Mouse (Mus musculus): ENCODE results near the gene Crybg1. TPM values are rescaled to one million over a fixed set of nuclear protein-coding genes. Genes with fewer than 3 reads are reported as not detected.
"Not testable (repeated sequence)": the region's sequence is repeated elsewhere in the genome, so short reads cannot be mapped to it uniquely, and the experiment has no call there.

The Crybg1 gene
- total and polyA plus RNA-seq, 2 experiments from 2014 or later, result 0.10 to 0.16 TPM

DNA sequence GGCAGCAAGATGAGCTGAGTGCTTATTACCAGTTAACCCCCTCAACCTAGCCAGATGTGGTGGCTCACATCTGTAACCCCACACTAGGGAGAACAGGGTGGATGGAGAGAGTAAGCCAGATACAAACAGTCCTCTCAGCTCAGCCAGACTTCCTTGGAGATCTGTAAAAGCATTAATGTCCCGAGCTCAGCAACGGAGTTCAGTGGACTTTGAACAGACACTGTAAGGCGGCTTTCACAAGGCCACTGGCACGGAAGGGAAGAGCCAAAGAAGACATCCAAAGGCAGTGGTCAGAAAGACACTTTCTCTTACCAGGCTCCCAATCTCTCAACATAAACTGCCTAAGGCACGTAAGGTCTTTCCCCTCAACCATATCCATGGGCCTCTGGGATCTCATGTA is 165.4 kb downstream of the Crybg1 start:
- no peak for TF ChIP-seq CTCF (IDR thresholded peaks at IDR 0.05; ENCODE audit: low read depth)
- Histone ChIP-seq H3K27ac (no peak overlapping the region), H3K27me3 (ENCODE audit: insufficient read depth, low read length) (no peaks in the 10 kb centered on the region), H3K36me3 (ENCODE audit: insufficient read depth, low read length) (no peaks in the 10 kb centered on the region), H3K4me2 (ENCODE audit: low read depth, low read length) (no peak overlapping the region), H3K9ac (replicated peaks; ENCODE audit: low read length) (no peak overlapping the region), H3K9me3 (ENCODE audit: low read length) (no peaks in the 10 kb centered on the region), H3K4me3 (ENCODE audit: low read length) (no peak overlapping the region), H3K4me1 (ENCODE audit: insufficient read depth, low read length) (no peaks in the 10 kb centered on the region)
- no peak for DNase-seq (ENCODE audit: low spot score)
- 87% methylated on average over 5 of the region's 5 CpGs for WGBS
- no peak for ATAC-seq

DNA sequence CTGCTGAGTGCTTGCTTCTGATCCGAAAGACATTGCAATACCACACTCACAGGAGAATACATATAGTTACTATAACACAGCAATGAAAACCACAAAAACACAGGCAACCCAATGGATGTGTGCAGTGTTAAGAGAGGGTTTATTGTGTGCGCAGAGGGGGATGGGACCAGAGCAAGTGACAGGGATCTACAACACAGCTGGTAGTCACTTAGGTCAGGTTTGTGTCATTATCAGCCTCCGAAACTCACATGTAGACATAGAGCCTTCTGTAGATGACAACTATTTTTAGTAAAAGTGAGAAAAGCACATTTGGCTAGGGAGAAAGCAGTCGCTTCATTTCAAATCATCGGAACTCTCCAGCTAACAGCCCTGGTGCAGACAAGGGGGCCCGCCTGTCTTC is 166.2 kb downstream of the Crybg1 start:
- Histone ChIP-seq H3K4me1 (ENCODE audit: insufficient read depth, low read length) (no peaks in the 10 kb centered on the region), H3K36me3 (ENCODE audit: insufficient read depth, low read length) (no peaks in the 10 kb centered on the region), H3K4me2 (ENCODE audit: low read depth, low read length) (no peak overlapping the region), H3K9ac (replicated peaks; ENCODE audit: low read length) (no peak overlapping the region), H3K27me3 (ENCODE audit: insufficient read depth, low read length) (no peaks in the 10 kb centered on the region), H3K27ac (no peak overlapping the region), H3K4me3 (ENCODE audit: low read length) (no peak overlapping the region), H3K9me3 (ENCODE audit: low read length) (no peaks in the 10 kb centered on the region)
- no peak for TF ChIP-seq CTCF (IDR thresholded peaks at IDR 0.05; ENCODE audit: low read depth)
- WGBS, result 90% methylated on average over 6 of the region's 6 CpGs
- ATAC-seq (no peak), DNase-seq (ENCODE audit: low spot score) (no peak)

DNA sequence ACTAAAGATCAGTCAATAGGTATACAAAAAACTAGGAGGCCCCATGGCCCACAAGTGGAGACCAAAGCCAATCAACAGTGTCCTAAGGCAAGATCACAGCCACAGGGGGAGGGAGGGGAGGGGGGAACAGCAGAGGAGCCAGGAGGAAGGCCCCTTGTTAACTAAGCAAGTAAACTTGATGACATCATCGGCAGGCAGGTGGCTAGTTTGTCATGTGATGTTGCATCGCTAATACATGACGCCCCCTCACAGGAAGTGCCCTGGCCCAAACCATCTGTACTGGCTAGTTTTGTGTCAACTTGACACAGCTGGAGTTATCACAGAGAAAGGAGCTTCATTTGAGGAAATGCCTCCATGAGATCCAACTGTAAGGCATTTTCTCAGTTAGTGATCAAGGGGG is 167.9 kb downstream of the Crybg1 start:
- not testable (repeated sequence) for H3K9me3 ChIP-seq (ENCODE audit: low read length); DNase-seq (ENCODE audit: low spot score); H3K4me3 ChIP-seq (ENCODE audit: low read length); H3K27me3 ChIP-seq (ENCODE audit: insufficient read depth, low read length); H3K36me3 ChIP-seq (ENCODE audit: insufficient read depth, low read length); ATAC-seq; H3K27ac ChIP-seq; H3K4me1 ChIP-seq (ENCODE audit: insufficient read depth, low read length); H3K9ac ChIP-seq (replicated peaks; ENCODE audit: low read length); H3K4me2 ChIP-seq (ENCODE audit: low read depth, low read length)
- 88% methylated on average over 3 of the region's 3 CpGs for WGBS

DNA sequence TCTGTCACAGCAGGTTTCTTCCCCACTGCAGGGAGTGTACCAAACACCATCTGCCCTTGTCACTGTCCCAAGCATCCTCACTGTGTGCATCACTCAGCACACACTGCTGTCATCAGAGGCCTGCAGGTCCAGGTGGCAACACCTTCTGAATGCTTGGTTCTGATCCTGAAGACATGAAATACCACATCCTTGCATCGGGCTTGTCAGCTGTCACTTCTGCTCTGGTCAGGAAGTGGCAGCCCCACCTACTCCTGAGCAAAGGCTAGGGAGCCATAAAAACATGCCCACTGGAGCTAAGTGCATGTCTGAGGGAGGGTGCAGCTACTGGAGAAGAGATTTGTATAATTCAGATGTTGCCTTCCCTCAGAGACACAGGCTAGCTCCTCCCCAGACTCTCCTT is 168.6 kb downstream of the Crybg1 start:
- Histone ChIP-seq H3K27me3 (ENCODE audit: insufficient read depth, low read length) (no peaks in the 10 kb centered on the region), H3K4me2 (ENCODE audit: low read depth, low read length) (no peak overlapping the region), H3K9me3 (ENCODE audit: low read length) (no peaks in the 10 kb centered on the region), H3K36me3 (ENCODE audit: insufficient read depth, low read length) (no peaks in the 10 kb centered on the region), H3K4me1 (ENCODE audit: insufficient read depth, low read length) (no peaks in the 10 kb centered on the region), H3K4me3 (ENCODE audit: low read length) (no peak overlapping the region), H3K9ac (replicated peaks; ENCODE audit: low read length) (no peak overlapping the region), H3K27ac (no peak overlapping the region)
- no peak for TF ChIP-seq CTCF (IDR thresholded peaks at IDR 0.05; ENCODE audit: low read depth)
- ATAC-seq (no peak), DNase-seq (ENCODE audit: low spot score) (no peak)
- 85% methylated on average over 1 of the region's 1 CpGs for WGBS

DNA sequence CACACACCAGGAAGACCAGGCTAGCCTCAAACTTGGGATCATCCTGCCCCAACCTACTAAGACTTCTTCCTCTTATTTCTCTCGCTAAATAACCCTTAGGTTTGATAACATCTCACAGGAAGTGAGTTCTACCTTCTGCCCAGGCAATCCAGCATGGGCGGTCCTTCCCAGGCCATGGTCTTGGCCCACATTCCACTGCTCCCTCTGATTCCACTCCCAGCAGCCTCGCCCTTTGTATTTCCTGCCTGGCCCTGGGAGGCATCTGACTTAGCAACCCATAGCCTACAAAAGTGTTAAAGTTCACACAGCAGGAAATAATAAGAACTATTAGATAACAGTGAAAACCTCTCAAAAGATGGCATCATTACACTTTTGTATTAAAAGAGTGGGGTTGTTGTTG is 171.3 kb downstream of the Crybg1 start:
- no peak for TF ChIP-seq CTCF (IDR thresholded peaks at IDR 0.05; ENCODE audit: low read depth)
- Histone ChIP-seq H3K27me3 (ENCODE audit: insufficient read depth, low read length) (no peaks in the 10 kb centered on the region), H3K9ac (replicated peaks; ENCODE audit: low read length) (no peak overlapping the region), H3K36me3 (ENCODE audit: insufficient read depth, low read length) (no peaks in the 10 kb centered on the region), H3K4me2 (ENCODE audit: low read depth, low read length) (no peak overlapping the region), H3K4me1 (ENCODE audit: insufficient read depth, low read length) (no peaks in the 10 kb centered on the region), H3K27ac (no peak overlapping the region), H3K9me3 (ENCODE audit: low read length) (no peaks in the 10 kb centered on the region), H3K4me3 (ENCODE audit: low read length) (no peak overlapping the region)
- DNase-seq (ENCODE audit: low spot score) (no peak), ATAC-seq (no peak)
- 79% methylated on average over 3 of the region's 3 CpGs for WGBS

DNA sequence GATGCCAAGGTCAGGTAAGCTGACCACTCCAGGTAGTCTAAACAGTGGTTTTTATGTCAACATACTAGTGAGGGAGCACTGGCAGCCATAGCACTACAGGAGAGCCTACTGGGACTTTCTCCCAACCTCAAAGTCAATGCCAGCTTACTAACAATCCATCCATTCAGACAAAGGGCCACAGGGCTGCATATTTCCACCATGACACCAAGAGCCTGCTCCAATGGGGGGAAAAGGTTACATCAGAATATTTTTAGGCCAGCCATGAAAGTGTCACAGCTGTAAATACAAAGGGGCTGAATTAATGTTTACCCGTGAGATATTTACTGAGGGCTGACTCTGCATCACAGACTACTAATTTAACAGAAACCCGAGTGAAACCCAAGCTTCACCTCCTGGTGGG is 175.4 kb downstream of the Crybg1 start:
- Histone ChIP-seq H3K9me3 (ENCODE audit: low read length) (no peaks in the 10 kb centered on the region), H3K4me3 (ENCODE audit: low read length) (no peak overlapping the region), H3K27me3 (ENCODE audit: insufficient read depth, low read length) (no peaks in the 10 kb centered on the region), H3K27ac (no peak overlapping the region), H3K9ac (replicated peaks; ENCODE audit: low read length) (no peak overlapping the region), H3K4me2 (ENCODE audit: low read depth, low read length) (no peak overlapping the region), H3K36me3 (ENCODE audit: insufficient read depth, low read length) (no peaks in the 10 kb centered on the region), H3K4me1 (ENCODE audit: insufficient read depth, low read length) (no peaks in the 10 kb centered on the region)
- DNase-seq (ENCODE audit: low spot score), result no peak
- no peak for TF ChIP-seq CTCF (IDR thresholded peaks at IDR 0.05; ENCODE audit: low read depth)
- ATAC-seq, result no peak
- 29% methylated on average over 2 of the region's 2 CpGs for WGBS

DNA sequence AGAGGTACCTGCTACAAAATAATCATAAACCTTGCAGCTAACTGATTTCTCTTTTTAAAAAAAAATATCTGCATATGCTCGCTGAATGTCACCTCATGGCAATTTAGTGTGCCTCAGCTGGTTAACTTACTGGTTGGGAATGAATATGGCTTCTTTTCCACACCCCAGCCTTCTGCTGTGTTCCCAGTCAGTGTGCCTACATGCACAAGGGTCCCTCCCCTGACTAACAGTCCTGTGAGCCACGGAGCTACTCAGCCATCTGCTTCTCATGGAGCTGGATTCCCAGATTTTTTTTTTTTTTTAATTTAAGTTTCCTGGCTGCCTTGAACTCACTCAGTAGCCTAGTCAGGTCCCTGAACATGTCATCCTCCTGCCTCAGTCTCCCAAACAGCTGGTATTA is 183.7 kb downstream of the Crybg1 start:
- Histone ChIP-seq H3K27me3 (ENCODE audit: insufficient read depth, low read length) (no peaks in the 10 kb centered on the region), H3K9me3 (ENCODE audit: low read length) (no peaks in the 10 kb centered on the region), H3K4me3 (ENCODE audit: low read length) (no peak overlapping the region), H3K36me3 (ENCODE audit: insufficient read depth, low read length) (no peaks in the 10 kb centered on the region), H3K27ac (no peak overlapping the region), H3K4me2 (ENCODE audit: low read depth, low read length) (no peak overlapping the region), H3K9ac (replicated peaks; ENCODE audit: low read length) (no peak overlapping the region), H3K4me1 (ENCODE audit: insufficient read depth, low read length) (no peaks in the 10 kb centered on the region)
- no peak for DNase-seq (ENCODE audit: low spot score)
- no peak for ATAC-seq
- 64% methylated on average over 2 of the region's 2 CpGs for WGBS
- no peak for TF ChIP-seq CTCF (IDR thresholded peaks at IDR 0.05; ENCODE audit: low read depth)
